Mouse (Mus musculus) liver, embryonic 14.5 days (tissue): ENCODE measurements at regions not wholly inside any gene's neighbourhood (a gene's known extent, or its start where the extent isn't known, plus 50 kb on each side); places are given as distances from the start of the nearest gene placed in this dataset.

Experiments used
- CTCF ChIP-seq: IDR thresholded peaks from 2 replicates; pipeline ENCODE4 v1.5.1; 2016; ENCODE audit warnings: antibody characterized with exemption, low read depth, control low read depth
- EP300 ChIP-seq: IDR thresholded peaks from 2 replicates; pipeline ENCODE4 v1.6.1; 2016; ENCODE audit warnings: antibody characterized with exemption, low read depth

DNA sequence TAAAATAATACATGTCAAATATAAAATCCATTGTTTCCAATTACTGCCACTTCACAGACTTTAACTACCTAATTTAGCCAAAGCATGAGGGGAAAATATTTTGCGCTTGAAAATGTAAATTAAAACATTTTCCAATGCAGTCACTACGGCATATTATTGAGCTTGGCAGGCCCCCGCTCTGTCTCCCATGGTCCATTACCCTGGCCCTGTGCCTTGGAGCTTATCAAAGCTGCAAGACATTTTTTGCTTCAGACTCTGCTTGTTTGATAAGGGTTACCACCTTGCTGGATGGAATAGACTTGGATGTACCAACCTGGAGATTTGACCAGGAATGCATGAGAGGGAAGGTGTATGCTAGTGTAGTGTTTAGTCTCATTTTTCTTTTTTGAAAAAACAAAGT is 525.7 kb upstream of the Tmpo start:
- TF ChIP-seq CTCF (no peak), EP300 (no peak)
